Mouse (Mus musculus) spleen, postnatal 14 days (tissue): ENCODE measurements at regions not wholly inside any gene's neighbourhood (a gene's known extent, or its start where the extent isn't known, plus 50 kb on each side); places are given as distances from the start of the nearest gene placed in this dataset.

Experiments used
- DNase-seq, 2 experiments: peaks; one replicate each; pipeline ENCODE4 v3.0.0; 2021 to 2022; ENCODE audit warnings: low spot score in 2 of 2

- DNase-seq, result no peak
Measured at GRCm38 (mm10) chr1:69470614-69471250, 216.3 kb downstream of the Ikzf2 start.

- no peak for DNase-seq
Measured at GRCm38 (mm10) chr1:69469158-69469901, 217.7 kb downstream of the Ikzf2 start.

- no peak for DNase-seq
Measured at GRCm38 (mm10) chr1:69466534-69467275, 220.3 kb downstream of the Ikzf2 start.

DNA sequence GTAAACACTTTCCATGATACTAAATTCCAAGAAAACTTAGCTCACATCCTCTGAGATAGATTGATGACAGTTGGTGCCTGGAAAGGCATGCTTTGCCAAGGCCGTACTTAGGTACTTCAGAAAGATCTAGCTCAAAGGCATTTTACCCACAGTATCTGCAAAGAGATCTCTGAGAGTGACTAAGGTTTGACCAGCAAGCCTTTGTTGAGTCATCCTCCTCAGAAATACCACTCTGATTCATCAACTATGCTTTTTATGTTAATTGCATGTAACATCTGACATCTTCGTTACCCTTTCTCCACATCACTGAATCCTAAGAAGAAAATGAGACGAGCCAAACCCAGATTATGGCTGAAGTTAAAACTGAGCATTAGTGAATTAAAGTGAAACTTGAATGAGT, 225.9 kb downstream of the Ikzf2 start:
- no peak for DNase-seq

- no peak for DNase-seq
Measured at GRCm38 (mm10) chr1:69459899-69460298, 227.1 kb downstream of the Ikzf2 start.

DNA sequence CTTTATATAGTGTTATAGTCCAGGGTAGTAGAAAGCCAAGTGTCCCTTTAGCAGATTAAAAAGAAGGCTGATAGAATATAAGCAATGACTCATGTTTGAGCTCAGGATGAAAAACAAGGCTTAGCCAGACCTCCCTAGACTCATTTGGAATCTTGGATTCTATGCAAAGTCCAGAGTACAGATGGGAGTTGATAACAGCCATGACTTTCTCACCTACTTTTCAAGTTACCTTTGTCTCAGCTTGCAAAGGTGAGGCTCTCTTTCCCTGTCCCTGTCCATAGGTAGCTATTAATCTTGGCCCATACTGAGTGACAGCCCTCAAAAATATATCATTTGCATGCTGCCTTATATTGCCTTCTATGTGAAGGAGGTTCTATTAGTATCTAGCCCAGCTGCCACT, 229.6 kb downstream of the Ikzf2 start:
- DNase-seq, result no peak

DNA sequence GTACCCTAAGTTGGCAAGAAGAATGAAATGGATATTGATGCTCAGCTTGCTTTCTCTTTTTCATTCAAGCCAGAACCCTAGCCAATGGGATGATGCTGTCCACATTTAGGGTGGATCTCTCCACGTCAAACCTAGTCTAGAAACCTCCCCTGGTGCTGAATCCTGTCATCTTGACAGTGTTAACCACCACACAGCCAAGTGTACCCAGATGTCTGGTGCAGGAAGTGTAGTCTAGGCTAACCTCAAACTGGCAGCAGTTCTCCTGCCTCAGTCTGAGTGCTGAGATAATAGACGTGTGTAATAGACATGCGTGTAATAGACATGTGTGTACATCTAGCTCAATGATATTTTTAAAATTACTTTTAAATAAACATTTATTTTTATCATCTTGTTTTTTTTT, 233.1 kb downstream of the Ikzf2 start:
- no peak for DNase-seq

GRCm38 (mm10) chr1:69452910-69453309, 234.1 kb downstream of the Ikzf2 start:
- no peak for DNase-seq

- DNase-seq, result no peak
Measured at GRCm38 (mm10) chr1:69450455-69450854, 236.6 kb downstream of the Ikzf2 start.

GRCm38 (mm10) chr1:69447276-69447675, 239.8 kb downstream of the Ikzf2 start:
- no peak for DNase-seq

GRCm38 (mm10) chr1:69444722-69445121, 242.3 kb downstream of the Ikzf2 start:
- no peak for DNase-seq

DNA sequence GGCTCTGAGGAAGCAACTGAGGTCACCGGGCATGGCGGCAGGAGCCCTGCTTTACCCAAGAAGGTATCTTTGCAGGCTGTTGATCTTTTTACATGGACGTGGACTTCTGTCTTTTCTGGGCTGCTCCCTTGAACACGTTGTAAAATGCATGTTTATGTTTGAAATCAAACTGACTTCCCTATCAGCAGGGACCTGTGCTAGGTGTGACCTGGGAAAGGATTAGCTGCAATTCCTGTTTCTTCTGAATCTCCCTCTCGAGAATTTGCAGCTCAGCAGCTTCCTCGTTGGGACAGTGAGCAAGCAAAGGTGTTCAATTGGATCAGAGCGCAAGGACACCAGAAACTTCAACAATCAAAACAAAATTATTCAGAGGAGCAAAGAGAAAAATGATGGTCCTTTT, 243.6 kb downstream of the Ikzf2 start:
- no peak for DNase-seq

DNA sequence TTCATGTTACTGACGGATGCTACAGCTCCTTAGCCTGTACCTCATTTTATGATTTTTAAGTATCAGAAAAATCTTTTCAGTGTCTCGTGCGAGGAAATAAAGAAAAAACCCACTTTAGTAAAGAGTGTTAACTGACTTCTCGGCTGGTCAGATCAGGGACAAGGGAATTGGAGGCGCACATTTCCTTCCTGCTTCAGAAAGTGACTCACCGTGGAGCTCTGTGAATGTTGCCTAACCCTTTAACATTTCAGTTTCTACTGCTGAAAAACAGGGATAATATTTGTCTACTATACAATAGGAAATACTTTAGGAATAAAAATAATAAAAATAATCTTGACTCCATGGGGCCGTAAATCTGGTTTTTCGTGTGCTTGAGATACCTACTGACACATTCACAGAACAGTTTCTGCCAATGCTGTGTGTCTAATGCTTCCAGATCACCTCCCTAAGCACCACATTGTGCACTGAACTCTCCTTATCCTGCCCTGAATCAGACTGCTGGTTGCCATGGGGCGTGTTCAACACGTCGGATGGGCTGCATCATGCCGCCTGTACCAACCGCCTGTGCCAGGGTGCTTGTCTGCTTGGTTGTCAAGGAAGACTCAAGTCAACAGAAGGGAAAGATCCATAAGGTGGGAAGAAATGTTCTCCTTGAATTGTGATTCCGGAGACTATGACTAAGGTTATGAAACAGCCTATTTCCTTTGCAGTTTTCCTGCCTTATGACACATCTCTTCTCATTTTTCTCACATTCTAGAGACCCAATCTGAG, 246.3 kb downstream of the Ikzf2 start:
- no peak for DNase-seq

DNA sequence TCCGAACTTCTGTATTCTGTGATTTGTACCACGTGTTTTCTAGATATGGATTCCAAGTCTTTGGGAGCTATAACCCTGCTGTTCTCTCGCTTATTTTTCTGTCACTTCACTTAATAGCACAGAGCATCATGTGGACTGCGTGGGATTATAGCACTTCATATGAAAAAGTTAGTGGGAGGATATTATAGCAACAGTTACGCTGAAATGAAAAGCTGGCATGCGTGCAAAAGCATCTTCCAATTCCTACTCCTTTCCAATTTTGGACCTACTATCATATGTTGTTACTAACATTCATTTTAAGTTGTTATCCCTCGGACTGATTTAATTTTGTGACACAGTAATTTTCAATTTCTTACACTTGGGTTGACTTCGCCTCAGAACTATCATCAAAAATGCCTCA, 250.0 kb downstream of the Ikzf2 start:
- no peak for DNase-seq

DNA sequence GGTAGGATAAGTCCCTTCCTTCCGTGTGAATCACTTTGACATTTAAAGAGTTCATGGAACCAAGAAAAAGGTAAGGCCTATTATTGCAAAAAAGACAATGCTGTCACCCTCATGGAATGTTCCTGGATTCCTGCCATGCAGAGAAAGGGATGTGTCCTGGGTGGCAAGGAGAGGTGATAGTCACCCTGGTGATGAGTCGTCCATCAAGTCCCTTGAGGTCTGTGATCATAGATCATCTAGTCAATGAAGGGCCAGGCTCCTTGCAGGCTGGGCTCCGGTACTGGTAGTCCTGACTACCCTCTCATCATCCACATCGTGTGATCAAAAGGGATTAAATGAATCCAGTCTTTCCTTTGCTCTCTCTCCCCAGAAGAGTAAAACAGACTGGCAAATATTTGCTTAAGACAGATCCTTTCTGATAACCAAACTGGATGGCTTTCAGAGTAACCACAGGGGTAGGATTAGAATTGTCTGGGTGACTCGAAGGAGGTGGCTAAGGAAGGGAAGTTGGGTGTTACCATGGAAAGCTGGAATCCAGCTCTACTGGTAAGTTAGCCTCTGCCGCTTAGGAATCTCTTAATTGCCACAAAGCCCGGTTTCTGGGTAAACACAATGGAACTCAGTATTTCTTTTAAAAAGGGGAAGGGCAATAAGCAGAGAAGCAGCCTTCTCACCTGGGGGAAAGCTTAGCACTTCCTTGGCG, 253.2 kb downstream of the Ikzf2 start:
- DNase-seq, result no peak

- no peak for DNase-seq
Measured at GRCm38 (mm10) chr1:69430683-69431407, 256.2 kb downstream of the Ikzf2 start.

- DNase-seq, result no peak
Measured at GRCm38 (mm10) chr1:69429632-69430031, 257.4 kb downstream of the Ikzf2 start.

- DNase-seq, result no peak
Measured at GRCm38 (mm10) chr1:69397676-69398075, 289.4 kb downstream of the Ikzf2 start.

DNA sequence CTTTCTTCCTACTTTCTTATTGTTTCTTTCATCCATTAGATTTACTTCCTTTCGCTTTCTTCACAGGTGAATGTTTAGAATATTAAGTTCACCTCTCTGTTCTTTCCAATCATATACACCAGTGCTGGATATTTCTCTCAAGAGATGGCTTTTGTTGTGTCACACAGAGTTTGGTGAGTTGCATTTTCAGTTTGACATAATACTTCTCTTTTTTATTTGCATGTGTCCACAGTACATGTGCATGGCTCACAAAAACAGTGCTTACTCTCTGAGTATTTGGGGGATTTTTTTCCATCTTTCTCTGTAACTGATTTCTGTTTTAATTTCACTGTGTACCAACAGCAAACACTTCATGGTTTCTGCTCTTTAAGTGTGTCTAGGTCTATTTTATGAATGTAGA, 274.5 kb upstream of the Erbb4 start:
- no peak for DNase-seq

- no peak for DNase-seq
Measured at GRCm38 (mm10) chr1:69379741-69380140, 271.9 kb upstream of the Erbb4 start.
